Mouse (Mus musculus) natural killer cell, adult 2 months (primary cell): ENCODE results near the gene Runx3.

Experiments
- DNase-seq, 2 experiments: peaks; one replicate each; pipeline ENCODE4 v3.0.0; 2022; ENCODE audit warnings: low spot score in 2 of 2

Gene Runx3

DNA sequence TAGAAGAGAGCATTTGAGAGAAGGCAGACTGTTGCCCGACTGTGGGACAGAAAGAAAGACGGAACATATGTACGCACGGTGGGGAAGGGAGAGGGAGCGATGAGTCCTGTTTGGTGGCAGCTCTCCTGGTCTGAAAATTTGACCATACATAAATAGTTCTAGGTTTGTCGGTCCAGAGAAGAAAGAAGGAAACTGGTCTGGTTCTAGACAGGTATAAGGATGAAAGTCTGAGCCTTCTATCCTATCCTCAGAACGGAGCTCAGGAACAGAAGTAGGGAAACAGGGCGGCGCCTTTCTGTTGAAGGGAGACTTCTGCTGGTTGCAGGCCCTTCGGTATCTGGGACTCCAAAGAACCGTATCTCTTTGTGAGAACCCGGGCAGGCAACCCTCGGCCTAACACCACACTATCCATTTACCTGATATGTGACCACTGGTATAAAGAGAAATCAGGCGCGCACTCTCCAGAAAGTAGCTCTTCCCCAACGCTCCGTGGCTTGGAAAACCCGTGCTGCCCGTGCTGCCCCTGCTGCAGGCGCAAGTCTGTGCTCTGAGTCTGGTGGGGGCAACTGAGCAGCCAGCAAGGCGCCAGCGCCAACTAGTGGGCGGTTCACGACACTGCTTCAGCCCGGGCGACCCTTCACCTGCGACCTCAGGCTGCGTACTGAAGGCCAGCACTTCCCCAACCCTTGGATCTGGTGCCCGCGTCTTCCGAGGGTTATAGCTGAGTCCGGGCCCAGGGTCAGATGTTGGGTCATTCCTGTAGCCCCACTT, 29.8 kb downstream of the Runx3 start:
- DNase-seq = peak; percentile 82 to 87

DNA sequence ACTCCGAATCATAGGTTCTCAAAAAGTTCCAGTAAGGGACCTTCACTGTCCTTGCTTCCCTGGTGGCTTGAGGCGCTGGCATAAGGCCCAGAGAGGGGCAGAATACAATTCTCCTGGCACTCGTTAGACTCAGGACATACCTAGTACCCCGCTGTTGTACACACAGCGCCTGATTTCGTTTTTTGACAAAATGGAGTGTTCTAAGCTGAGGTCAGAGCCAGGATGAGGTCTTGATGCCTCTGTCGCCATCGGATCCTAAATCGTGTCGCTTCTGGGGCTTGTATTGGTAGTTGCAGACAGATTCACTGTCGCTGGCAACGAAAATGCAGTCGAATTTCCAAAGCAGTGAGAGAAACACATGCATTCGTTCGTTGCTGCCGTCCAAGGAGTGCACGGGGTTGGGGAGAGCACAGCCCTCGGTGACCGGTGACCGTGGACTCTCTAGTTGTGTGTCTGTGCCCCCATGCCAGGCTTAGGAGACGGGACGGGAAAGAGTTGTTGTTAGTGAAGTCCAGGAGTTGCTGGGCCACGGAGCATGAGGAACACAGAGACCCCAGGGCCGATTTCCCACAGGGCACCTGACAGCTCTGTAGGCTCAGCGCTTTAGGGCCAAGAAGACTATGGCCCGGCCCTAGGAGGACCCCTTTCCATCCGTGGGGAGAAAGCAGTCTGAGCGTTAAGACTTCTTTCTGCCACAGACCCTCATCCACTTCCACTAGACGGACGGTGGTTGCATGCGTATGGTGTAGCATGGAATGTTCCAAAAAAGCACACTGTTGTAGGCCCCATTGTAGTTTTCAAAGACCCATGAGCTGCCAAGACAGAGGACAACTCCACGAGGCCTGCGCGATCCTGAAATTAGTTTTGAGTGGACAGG, 30.9 kb downstream of the Runx3 start:
- DNase-seq = no peak

GRCm38 (mm10) chr4:135151988-135152594, 31.6 kb downstream of the Runx3 start:
- DNase-seq = peak; percentile 63

- DNase-seq = peak; percentile 64 to 65
These were observed 32.4 kb downstream of the Runx3 start for GRCm38 (mm10) chr4:135152834-135153259.

DNA sequence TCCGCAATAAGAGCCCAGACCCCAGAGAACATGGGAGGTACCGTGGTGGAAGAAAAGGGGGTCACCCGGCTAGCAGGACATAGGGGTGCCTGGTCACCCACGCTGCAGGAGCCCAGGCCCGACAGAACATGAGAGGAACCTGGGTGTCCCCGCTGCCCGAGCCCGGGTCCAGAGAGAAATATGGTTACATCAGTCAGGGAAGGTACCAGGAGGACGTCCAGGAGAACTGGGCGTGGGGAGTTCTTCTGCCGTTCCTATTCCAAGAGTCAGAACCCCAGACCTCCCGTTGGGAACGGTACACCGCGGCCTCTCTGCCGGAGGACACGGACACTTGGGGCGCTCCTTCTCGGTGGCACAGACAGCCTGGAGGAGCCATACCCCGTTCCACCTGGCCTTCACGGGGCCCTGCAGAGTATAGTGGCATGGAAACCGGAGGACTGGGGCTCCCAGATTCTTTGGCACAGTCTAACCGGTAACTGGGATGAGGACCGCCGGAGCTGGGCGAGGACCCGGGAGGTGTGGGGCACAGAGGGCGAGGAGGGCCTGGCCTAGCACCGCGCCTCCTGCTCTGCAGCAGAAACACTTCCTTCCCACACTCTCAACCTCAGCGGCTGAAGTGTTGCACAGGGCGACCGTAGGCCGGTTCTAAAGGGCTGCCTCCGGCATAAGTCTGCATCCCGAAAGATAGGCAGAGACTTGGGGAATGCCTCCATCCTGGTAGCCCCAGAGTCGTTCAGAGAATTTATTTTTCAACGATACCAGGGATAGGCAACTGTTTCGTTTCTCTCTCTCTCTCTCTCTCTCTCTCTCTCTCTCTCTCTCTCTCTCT, 33.0 kb downstream of the Runx3 start:
- peak; percentile 66 to 67 for DNase-seq

- DNase-seq = peak; percentile 54 to 57
These were observed 33.9 kb downstream of the Runx3 start for GRCm38 (mm10) chr4:135154089-135154949.

DNA sequence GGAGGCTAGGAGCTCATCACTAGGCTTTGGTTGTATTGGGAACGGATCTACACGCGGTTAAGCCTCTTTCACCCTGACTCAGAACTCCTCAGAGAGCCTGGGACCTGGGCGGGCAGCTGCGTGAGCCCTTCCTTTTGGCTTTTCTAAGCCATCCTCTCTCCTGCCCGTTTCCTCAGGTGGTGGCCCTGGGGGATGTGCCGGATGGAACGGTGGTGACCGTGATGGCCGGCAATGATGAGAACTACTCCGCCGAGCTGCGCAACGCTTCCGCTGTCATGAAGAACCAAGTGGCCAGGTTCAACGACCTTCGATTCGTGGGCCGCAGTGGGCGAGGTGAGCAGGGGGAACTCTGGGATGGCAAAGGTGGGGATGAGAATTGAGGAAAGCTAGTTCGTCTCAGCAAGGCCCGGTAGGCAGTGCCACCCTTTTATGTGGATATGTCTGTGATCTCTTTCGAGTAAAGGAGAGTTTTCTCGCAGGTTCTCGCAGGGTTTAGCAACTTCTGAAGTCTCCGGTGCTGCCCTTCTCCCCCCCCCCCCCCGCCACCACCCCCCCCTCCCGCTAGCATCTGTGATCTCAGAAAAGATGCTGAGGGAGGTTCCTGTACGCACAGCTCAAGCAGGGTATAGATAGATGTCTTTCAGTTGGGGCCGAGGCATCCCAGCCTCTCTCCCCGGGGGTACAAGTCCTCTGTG, 34.8 kb downstream of the Runx3 start:
- DNase-seq = no peak

GRCm38 (mm10) chr4:135155805-135156469, 35.5 kb downstream of the Runx3 start:
- DNase-seq = no peak

GRCm38 (mm10) chr4:135156531-135156930, 36.1 kb downstream of the Runx3 start:
- no peak for DNase-seq

DNA sequence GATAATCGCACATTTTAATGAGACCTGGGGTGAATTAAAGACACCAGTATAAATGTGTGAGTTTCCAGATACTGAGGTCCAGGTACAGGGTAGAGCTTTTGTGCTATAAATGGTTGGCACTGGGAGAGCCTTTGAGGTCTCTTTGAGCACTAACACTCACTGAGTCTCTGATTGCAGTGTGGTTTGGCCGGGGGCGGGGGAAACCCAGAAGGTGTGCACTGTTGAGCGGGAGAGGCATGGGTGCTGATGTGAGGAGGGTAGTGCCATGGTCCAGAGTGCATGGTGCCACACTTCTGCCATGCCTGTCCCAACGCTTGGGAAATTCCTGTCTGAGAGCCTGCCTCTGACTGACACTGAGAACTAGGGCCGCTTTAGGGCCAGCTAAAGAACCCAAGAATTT, 36.9 kb downstream of the Runx3 start:
- peak; percentile 65 to 69 for DNase-seq

DNA sequence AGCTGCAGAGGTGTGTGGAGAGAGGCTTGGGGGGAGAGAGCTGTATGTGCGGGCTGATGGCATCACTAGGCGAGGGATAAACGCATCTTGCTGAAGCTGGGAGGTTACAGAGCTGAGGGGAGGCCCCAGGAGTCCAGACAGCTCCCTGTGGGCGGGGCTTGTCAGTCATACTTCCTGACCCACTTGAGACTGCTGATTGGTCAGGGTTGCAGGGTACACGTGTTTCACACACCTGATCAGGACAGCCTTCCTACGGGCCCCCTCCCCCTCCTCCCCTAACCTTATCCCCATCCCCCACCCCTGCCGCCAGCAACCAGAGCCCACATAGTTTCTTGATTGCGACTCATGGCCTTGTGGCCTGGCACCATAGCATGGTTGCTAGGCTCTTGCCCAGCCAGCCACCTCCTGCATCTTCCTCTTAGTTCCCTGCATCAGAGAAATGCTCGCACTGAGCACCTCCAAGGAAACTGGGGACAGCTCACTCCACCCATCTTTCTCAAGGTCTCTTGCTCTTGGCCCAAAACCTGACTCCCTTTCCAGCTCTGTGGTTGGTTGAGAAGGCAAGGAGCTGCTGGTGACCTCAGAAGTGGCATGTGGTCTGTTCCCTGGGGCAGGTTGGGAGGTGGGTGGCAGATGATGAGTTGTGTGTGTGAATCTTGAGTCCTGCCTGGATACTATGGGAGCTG, 38.4 kb downstream of the Runx3 start:
- peak in 1 of 2 experiments; percentile 48 for DNase-seq

DNA sequence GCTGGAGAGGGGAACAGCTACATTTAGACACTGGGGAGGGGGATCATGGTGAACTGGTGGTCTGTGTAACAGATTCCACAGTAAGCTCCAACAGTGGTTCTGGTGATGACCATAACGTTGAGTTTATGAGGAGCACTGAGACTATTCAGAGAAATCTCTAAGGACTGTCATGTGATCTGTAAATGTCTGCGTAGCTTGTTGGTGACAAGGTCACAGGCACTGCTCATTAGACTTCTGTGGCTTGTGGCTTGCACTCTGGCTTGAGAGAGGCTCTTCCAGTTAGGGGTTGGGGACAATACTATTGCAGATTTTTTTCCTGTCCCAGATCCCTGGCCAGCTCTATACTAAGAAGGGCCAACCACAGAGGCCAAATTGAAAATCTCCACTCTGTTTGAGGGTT, 39.2 kb downstream of the Runx3 start:
- peak; percentile 50 to 69 for DNase-seq

- DNase-seq = peak in 1 of 2 experiments; percentile 48
These were observed 39.7 kb downstream of the Runx3 start for GRCm38 (mm10) chr4:135160168-135160567.

- DNase-seq = no peak
These were observed 41.0 kb downstream of the Runx3 start for GRCm38 (mm10) chr4:135161441-135161840.

DNA sequence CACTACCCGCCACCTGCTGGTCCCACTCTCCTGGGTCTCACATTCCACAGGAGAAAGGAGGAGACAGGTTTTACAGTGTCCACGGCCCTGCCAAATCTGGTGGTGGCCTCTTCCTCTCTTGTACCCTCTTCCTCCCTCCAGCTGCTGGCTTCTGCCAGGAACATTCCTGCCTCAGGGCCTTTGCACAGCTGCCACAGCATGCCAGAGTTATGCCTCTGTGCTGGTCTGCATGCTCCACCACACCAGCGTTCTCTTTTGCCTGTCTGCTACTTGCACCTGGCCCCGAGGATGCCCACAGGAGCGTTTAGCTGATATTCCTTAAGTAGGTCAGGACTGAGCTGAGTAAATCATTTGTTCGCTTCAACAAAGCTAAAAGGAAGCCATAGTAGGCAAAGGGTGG, 45.3 kb downstream of the Runx3 start:
- no peak for DNase-seq

DNA sequence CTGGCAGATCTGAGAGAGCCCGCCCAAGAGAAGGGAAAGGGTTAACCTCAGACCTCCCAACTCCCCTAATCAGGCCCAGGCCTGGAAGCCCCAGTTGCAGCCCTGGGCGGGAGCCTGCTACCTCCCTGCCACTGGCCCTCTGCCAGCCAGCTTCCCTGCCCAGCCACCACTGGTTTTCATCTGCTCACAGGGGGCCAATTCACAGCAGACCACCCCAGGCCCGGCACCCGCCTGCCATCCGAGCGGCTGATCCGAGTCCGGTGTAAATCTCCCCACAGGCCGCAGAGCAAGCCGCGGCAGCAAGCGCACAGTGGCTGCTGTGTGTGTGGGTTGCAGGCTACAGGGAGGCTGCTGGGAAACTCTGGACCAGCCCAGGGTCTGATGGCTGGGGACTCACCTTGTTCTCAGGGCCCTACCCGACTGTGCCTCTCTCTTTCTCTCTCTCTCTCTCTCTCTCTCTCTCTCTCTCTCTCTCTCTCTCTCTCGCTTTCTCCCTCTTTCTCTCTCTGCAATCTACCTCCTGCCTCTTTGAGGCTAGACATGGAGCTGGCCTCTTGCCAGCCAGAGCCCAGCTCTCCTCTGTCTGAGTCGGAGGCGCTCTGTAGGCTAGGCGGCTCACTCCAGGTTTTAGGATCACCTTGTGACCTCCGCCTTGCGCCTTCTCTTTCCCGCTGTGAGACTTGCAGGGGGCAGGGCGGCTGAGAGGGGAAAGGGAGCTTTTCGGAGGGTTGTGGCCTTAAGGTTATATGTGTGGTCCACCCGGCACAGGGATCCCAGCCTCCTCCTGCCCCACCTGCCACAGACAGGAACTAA, 46.2 kb downstream of the Runx3 start:
- DNase-seq = no peak

DNA sequence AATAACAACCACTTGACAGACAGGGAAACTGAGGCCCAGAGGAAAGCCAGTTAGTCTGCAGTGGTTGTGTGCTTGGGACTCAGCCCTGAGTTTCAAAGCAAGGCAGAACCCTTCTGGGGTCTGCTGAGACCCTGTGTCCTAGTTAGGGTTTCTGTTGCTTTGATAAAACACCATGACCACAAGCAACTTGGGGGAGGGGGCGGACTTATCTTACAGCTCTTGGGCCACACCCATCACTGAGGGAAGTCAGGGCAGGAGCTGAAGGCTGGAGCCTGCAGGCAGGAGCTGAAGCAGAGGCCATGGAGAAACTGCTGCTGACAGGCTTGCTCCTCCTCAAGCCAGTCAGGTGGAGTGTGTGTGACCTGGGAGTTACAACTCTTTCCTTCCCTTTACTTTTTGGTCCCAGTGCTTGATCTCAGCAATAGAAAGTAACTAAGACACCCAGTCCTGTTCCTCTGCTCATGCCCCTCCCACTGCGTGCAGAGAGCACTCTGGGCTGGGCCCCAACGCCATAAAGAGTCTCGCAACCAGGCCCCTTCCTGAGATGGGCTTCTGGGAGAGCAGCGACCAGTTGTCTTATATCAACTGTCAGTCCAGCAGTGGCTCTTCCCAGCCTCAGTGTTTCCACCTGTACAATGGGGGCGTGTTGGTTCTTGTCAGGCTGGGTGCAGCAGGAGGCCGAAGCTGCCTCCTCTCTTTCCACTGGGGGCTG, 47.5 kb downstream of the Runx3 start:
- DNase-seq = no peak
